Mouse (Mus musculus): ENCODE data around the gene Cox17. TPM values are rescaled to one million over a fixed set of nuclear protein-coding genes. Genes with fewer than 3 reads are reported as not detected.

Gene Cox17
- 653 TPM for polyA plus RNA-seq (2012; fragmentation: generic; extraction: Trizol)

DNA sequence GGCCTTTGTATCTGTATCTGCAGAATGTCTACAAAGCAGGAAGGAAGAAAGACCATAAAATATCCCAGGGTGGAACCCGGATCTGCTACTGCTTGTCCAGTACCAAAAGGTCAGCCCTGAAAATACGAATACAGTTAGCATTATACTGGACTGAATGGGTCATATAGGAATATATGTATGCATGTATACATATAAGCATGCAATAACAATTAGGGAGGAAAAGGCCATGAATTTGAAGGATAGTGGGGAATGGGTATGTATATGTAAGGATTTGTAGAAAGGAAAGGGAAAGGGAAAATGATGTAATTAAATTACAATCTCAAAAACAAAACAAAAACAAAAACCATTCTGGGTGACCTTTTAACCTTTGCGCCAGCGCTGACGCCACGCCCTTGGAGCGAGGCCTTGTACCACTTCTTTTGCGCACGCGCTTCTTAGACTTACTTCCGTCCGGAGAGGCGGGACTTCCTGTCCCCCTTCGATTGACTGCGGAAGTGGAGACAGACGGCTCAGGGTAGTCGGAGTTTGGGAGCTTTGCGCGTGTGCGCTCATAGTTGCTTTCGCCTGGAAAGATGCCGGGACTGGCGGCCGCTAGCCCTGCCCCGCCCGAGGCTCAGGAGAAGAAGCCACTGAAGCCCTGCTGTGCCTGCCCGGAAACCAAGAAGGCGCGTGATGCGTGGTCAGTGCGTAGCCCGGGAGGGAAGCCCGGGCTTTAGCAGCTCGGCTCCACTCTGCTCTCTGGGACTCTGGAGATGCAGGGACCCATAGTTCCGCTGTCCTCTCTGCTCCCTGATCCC lies at the start of gene Cox17, which contains the start of gene Gm21987:
Cox17 (plus strand) TSS at position 463 of the 797 bp plus-strand sequence.
Gm21987 (plus strand) TSS at position 512 of the 797 bp plus-strand sequence.
- peak; percentile 79 for TF ChIP-seq POLR2A (IDR thresholded peaks at IDR 0.05; ENCODE audit: insufficient read length, low read depth)
- peak; percentile 83 for TF ChIP-seq POLR2AphosphoS2 (IDR thresholded peaks at IDR 0.05; ENCODE audit: insufficient read length, low read depth)
- TF ChIP-seq REST (IDR thresholded peaks at IDR 0.05; ENCODE audit: insufficient read depth, insufficient read length): no peak
- Histone ChIP-seq H3K79me2 (ENCODE audit: control insufficient read depth, insufficient read depth) (peaks cover 22% of the 10 kb centered on the region), H3K27me3 (ENCODE audit: control insufficient read depth, insufficient read depth, insufficient read length) (no peaks in the 10 kb centered on the region), H3K36me3 (ENCODE audit: control insufficient read depth, insufficient read depth) (peaks cover 20% of the 10 kb centered on the region), H3K4me3 (peak within 1 kb of the TSS; percentile 71), H3ac (ENCODE audit: control insufficient read depth, insufficient read length) (peak within 1 kb of the TSS; percentile 47), H3K4me2 (ENCODE audit: low read depth) (peak within 1 kb of the TSS; percentile 89)

DNA sequence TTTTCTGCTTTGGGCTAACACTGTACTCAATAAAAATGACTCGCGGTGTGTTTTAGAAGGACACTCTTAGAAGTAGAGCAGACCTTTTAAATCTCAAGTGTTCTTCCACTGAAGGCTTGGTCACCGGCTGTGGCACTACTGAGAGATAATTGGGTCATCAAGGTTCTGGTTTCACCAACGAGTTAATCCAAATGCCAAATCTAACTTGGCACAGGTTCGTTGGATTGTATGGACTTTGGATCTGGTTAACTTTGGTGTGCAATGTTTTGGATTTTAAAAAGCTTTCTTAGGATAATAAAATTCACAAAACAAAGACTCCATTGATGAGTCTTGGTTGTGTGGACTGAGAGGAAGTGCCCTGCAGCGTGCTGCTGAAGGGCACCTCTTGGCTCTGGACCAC lies 48.4 kb upstream of the Cox17 start:
- TF ChIP-seq TCF12 (IDR thresholded peaks at IDR 0.05; ENCODE audit: insufficient read depth, poor library complexity, severe bottlenecking) (no peak), E2F4 (IDR thresholded peaks at IDR 0.05; ENCODE audit: insufficient read depth) (no peak), USF1 (IDR thresholded peaks at IDR 0.05; ENCODE audit: low read depth) (no peak), MYOD1 (IDR thresholded peaks at IDR 0.05; ENCODE audit: control insufficient read depth in 1 of 3, insufficient read length in 2 of 3, low read depth in 2 of 3) (no peak), CEBPB (IDR thresholded peaks at IDR 0.05; ENCODE audit: insufficient read depth, poor library complexity, severe bottlenecking) (no peak), POLR2AphosphoS2 (IDR thresholded peaks at IDR 0.05; ENCODE audit: insufficient read length, low read depth) (no peak), MAX (IDR thresholded peaks at IDR 0.05; ENCODE audit: low read depth) (no peak), TCF3 (IDR thresholded peaks at IDR 0.05; ENCODE audit: insufficient read length, low read depth) (no peak)
- Histone ChIP-seq H3ac (ENCODE audit: control insufficient read depth, insufficient read length) (no peak overlapping the region), H3K79me2 (ENCODE audit: control insufficient read depth, insufficient read depth) (no peaks in the 10 kb centered on the region), H3K4me3 (no peak overlapping the region), H3K36me3 (ENCODE audit: control insufficient read depth, insufficient read depth) (no peaks in the 10 kb centered on the region), H3K27me3 (ENCODE audit: control insufficient read depth, insufficient read depth, insufficient read length) (no peaks in the 10 kb centered on the region), H3K4me2 (ENCODE audit: low read depth) (no peak overlapping the region)

DNA sequence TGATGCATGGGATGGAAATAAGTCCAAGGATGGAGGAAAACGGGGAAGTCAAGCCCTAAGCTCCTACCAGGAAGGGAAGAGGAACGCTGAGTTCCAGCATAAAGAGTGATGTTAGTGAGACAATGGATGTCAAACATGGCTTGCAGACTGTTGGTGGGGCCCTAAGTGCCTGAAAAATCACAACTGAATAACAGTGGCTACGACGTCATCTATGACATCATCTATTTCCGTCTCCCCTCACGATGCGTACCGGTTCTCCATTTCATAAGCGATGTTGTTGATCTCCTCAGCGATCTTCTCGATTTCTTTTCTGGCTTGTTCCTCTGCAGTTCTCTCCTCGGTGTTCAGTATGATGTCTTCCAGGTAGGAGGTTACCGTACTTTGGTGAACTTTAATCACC lies 44.4 kb upstream of the Cox17 start:
- H3ac ChIP-seq (ENCODE audit: control insufficient read depth, insufficient read length): no peak overlapping the region
- no peaks in the 10 kb centered on the region for H3K36me3 ChIP-seq (ENCODE audit: control insufficient read depth, insufficient read depth)
- no peak overlapping the region for H3K4me2 ChIP-seq (ENCODE audit: low read depth)
- no peaks in the 10 kb centered on the region for H3K79me2 ChIP-seq (ENCODE audit: control insufficient read depth, insufficient read depth)
- no peaks in the 10 kb centered on the region for H3K27me3 ChIP-seq (ENCODE audit: control insufficient read depth, insufficient read depth, insufficient read length)
- no peak overlapping the region for H3K4me3 ChIP-seq
- TF ChIP-seq POLR2A (IDR thresholded peaks at IDR 0.05; ENCODE audit: insufficient read length, low read depth) (no peak), TCF3 (IDR thresholded peaks at IDR 0.05; ENCODE audit: insufficient read length, low read depth) (no peak), MYOG (IDR thresholded peaks at IDR 0.05; ENCODE audit: control insufficient read depth in 1 of 3, insufficient read depth in 1 of 3, insufficient read length in 2 of 3, low read depth in 2 of 3) (no peak), MYOD1 (IDR thresholded peaks at IDR 0.05; ENCODE audit: control insufficient read depth in 1 of 3, insufficient read length in 2 of 3, low read depth in 2 of 3) (no peak), TCF12 (IDR thresholded peaks at IDR 0.05; ENCODE audit: insufficient read depth, poor library complexity, severe bottlenecking) (no peak), USF1 (IDR thresholded peaks at IDR 0.05; ENCODE audit: low read depth) (no peak), REST (IDR thresholded peaks at IDR 0.05; ENCODE audit: insufficient read depth, insufficient read length) (no peak), CEBPB (IDR thresholded peaks at IDR 0.05; ENCODE audit: insufficient read depth, poor library complexity, severe bottlenecking) (no peak), MAX (IDR thresholded peaks at IDR 0.05; ENCODE audit: low read depth) (no peak), E2F4 (IDR thresholded peaks at IDR 0.05; ENCODE audit: insufficient read depth) (no peak), POLR2AphosphoS2 (IDR thresholded peaks at IDR 0.05; ENCODE audit: insufficient read length, low read depth) (no peak), SRF (IDR thresholded peaks at IDR 0.05; ENCODE audit: control insufficient read depth, insufficient read length, low read depth) (no peak)

DNA sequence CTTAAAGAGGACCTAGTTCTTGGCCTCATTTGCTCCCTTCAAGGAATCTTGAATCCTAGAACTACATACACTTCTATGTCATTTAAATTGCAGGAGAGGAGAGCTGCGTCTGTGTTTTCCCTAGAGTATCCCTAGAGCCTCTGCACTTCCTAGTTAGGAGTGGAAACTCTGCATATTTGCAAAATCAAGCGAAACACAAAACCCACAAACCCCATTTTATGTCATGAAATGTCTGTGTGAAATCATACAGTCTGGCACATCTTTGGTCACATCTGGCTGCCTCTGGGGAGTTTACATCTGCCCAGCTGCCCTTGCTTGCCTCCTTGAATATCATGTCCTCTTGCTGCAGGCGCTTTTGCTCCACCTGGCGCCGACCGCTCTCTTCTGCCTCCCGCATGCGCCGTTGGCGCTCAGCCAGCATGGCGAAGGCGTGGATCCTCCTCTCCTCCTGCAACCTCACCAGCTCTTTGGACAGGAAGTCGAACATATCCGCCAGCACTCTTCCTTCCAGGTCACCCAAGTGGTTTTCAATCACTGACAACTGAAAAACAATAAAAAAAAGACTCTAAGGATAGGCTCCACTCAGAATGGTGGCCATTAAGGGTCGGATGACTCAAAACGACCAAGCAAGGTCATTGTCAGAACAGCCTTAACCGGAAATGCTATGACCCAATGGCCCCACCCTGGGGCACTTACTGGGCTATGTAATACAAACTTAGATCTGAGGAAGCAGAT lies 42.2 kb upstream of the Cox17 start:
- H3K36me3 ChIP-seq (ENCODE audit: control insufficient read depth, insufficient read depth): no peaks in the 10 kb centered on the region
- H3K4me2 ChIP-seq (ENCODE audit: low read depth): no peak overlapping the region
- H3K79me2 ChIP-seq (ENCODE audit: control insufficient read depth, insufficient read depth): no peaks in the 10 kb centered on the region
- H3K4me3 ChIP-seq: no peak overlapping the region
- TF ChIP-seq MYOD1 (IDR thresholded peaks at IDR 0.05; ENCODE audit: control insufficient read depth in 1 of 3, insufficient read length in 2 of 3, low read depth in 2 of 3) (no peak), TCF3 (IDR thresholded peaks at IDR 0.05; ENCODE audit: insufficient read length, low read depth) (no peak), CEBPB (IDR thresholded peaks at IDR 0.05; ENCODE audit: insufficient read depth, poor library complexity, severe bottlenecking) (no peak), MYOG (IDR thresholded peaks at IDR 0.05; ENCODE audit: control insufficient read depth in 1 of 3, insufficient read depth in 1 of 3, insufficient read length in 2 of 3, low read depth in 2 of 3) (no peak), E2F4 (IDR thresholded peaks at IDR 0.05; ENCODE audit: insufficient read depth) (no peak), POLR2AphosphoS2 (IDR thresholded peaks at IDR 0.05; ENCODE audit: insufficient read length, low read depth) (no peak)
- no peak overlapping the region for H3ac ChIP-seq (ENCODE audit: control insufficient read depth, insufficient read length)
- no peaks in the 10 kb centered on the region for H3K27me3 ChIP-seq (ENCODE audit: control insufficient read depth, insufficient read depth, insufficient read length)
